Mouse (Mus musculus) CH12.LX (cell line): ENCODE measurements around the gene Tbc1d23. TPM values are rescaled to one million over a fixed set of nuclear protein-coding genes. Genes with fewer than 3 reads are reported as not detected.

Experiments used
- DNase-seq: peaks from one replicate; pipeline ENCODE4 v3.0.0-alpha.2; 2013; ENCODE audit errors: extremely low read depth
- H3K27ac ChIP-seq: 2 replicates; pipeline ENCODE4 v1.5.1; 2012; ENCODE audit warnings: low read depth, mild to moderate bottlenecking, control low read depth, moderate library complexity; ENCODE audit not compliant: insufficient read depth
- H3K27me3 ChIP-seq: replicated peaks from 2 replicates; pipeline ENCODE3; 2012; ENCODE audit warnings: inconsistent platforms
- H3K36me3 ChIP-seq, 2 experiments: replicated peaks in 1 of 2; 2 replicates each; pipeline versions ENCODE3 to v1.6.1; 2012; ENCODE audit warnings: inconsistent platforms in 1 of 2, low read length in 1 of 2, mild to moderate bottlenecking in 1 of 2, mixed read lengths in 1 of 2, moderate library complexity in 1 of 2; ENCODE audit not compliant: control insufficient read depth in 1 of 2, insufficient read depth in 1 of 2
- H3K4me1 ChIP-seq, 2 experiments: 2 replicates each; pipeline ENCODE4 v1.6.1; 2012; ENCODE audit warnings: inconsistent platforms in 1 of 2, moderate library complexity in 1 of 2; ENCODE audit not compliant: insufficient read depth in 2 of 2, control insufficient read depth in 1 of 2
- H3K4me2 ChIP-seq: 2 replicates; pipeline ENCODE4 v1.6.1; 2012; ENCODE audit warnings: low read depth, mild to moderate bottlenecking, control low read depth; ENCODE audit not compliant: poor library complexity, insufficient read depth, severe bottlenecking
- H3K4me3 ChIP-seq, 3 experiments: fragments of 150-350 bp in 1 of 3; sonication (generic) in 1 of 3; replicated peaks in 1 of 3; 2 replicates each; pipeline versions ENCODE3 to v1.5.1; 2011 to 2012; ENCODE audit warnings: low read depth in 2 of 3, low read length in 2 of 3, mild to moderate bottlenecking in 2 of 3, moderate library complexity in 2 of 3, control low read depth in 1 of 3, improper control_type of control experiment in 1 of 3, inconsistent platforms in 1 of 3, mixed read lengths in 1 of 3; ENCODE audit not compliant: poor library complexity in 1 of 3
- H3K79me2 ChIP-seq: replicated peaks from 2 replicates; pipeline ENCODE4 v1.6.1; 2012; ENCODE audit warnings: mild to moderate bottlenecking, moderate library complexity; ENCODE audit not compliant: control insufficient read depth, poor library complexity, insufficient read depth, severe bottlenecking; ENCODE audit errors: extremely low read depth
- H3K9ac ChIP-seq: 2 replicates; pipeline ENCODE4 v1.6.1; 2012; ENCODE audit warnings: low read depth, mild to moderate bottlenecking, control low read depth, moderate library complexity; ENCODE audit not compliant: insufficient read depth
- H3K9me3 ChIP-seq: replicated peaks from 2 replicates; pipeline ENCODE3; 2012; ENCODE audit warnings: low read length, inconsistent platforms, mixed read lengths
- BHLHE40 ChIP-seq: IDR thresholded peaks from 2 replicates; pipeline ENCODE4 v1.6.1; 2011; ENCODE audit warnings: mild to moderate bottlenecking, low read depth, low read length, improper control_type of control experiment
- CHD2 ChIP-seq: IDR thresholded peaks from 2 replicates; pipeline ENCODE4 v1.6.1; 2011; ENCODE audit warnings: low read length, improper control_type of control experiment
- CTCF ChIP-seq, 2 experiments: IDR thresholded peaks in 1 of 2; conservative IDR thresholded peaks in 1 of 2; 2 replicates each; pipeline ENCODE4 v1.5.1; 2011 to 2012; ENCODE audit warnings: low read depth in 2 of 2, low read length in 2 of 2, improper control_type of control experiment in 1 of 2, inconsistent platforms in 1 of 2, mild to moderate bottlenecking in 1 of 2, moderate library complexity in 1 of 2
- ELF1 ChIP-seq: IDR thresholded peaks from 2 replicates; pipeline ENCODE4 v1.6.1; 2014; ENCODE audit warnings: low read depth, mild to moderate bottlenecking, inconsistent platforms, low read length, improper control_type of control experiment
- ETS1 ChIP-seq: conservative IDR thresholded peaks from 2 replicates; pipeline ENCODE4 v1.6.1; 2012; ENCODE audit warnings: low read depth, mild to moderate bottlenecking, inconsistent platforms, low read length, improper control_type of control experiment, moderate library complexity
- HCFC1 ChIP-seq: IDR thresholded peaks from 2 replicates; pipeline ENCODE4 v1.6.1; 2012; ENCODE audit warnings: low read depth, mild to moderate bottlenecking, inconsistent platforms, low read length, improper control_type of control experiment
- JUND ChIP-seq: conservative IDR thresholded peaks from 2 replicates; pipeline ENCODE4 v1.6.1; 2011; ENCODE audit warnings: low read depth, low read length, improper control_type of control experiment
- KAT2A ChIP-seq: IDR thresholded peaks from 2 replicates; pipeline ENCODE4 v1.6.1; 2012; ENCODE audit warnings: low read length, improper control_type of control experiment, inconsistent platforms; ENCODE audit not compliant: insufficient replicate concordance
- MAFK ChIP-seq: IDR thresholded peaks from 2 replicates; pipeline ENCODE4 v1.6.1; 2011; ENCODE audit warnings: low read length, improper control_type of control experiment; ENCODE audit not compliant: insufficient replicate concordance
- MAZ ChIP-seq: IDR thresholded peaks from 2 replicates; pipeline ENCODE4 v1.6.1; 2012; ENCODE audit warnings: low read depth, mild to moderate bottlenecking, inconsistent platforms, low read length, improper control_type of control experiment, moderate library complexity
- PAX5 ChIP-seq: IDR thresholded peaks from 2 replicates; pipeline ENCODE4 v1.6.1; 2012; ENCODE audit warnings: low read length, inconsistent platforms, mixed read lengths
- POLR2AphosphoS2 ChIP-seq: IDR thresholded peaks from 2 replicates; pipeline ENCODE4 v1.6.1; 2011; ENCODE audit warnings: low read depth, low read length, improper control_type of control experiment
- SMC3 ChIP-seq: IDR thresholded peaks from 2 replicates; pipeline ENCODE4 v1.6.1; 2011; ENCODE audit warnings: low read depth, low read length, improper control_type of control experiment
- USF1 ChIP-seq: IDR thresholded peaks from 2 replicates; pipeline ENCODE4 v1.6.1; 2014; ENCODE audit warnings: low read depth, mild to moderate bottlenecking, inconsistent platforms, low read length, improper control_type of control experiment
- USF2 ChIP-seq: conservative IDR thresholded peaks from 2 replicates; pipeline ENCODE4 v1.6.1; 2011; ENCODE audit warnings: low read depth, low read length, improper control_type of control experiment
- ZMIZ1 ChIP-seq: IDR thresholded peaks from 2 replicates; pipeline ENCODE4 v1.6.1; 2012; ENCODE audit warnings: low read depth, mild to moderate bottlenecking, inconsistent platforms, low read length, improper control_type of control experiment
- ZNF384 ChIP-seq: IDR thresholded peaks from 2 replicates; pipeline ENCODE4 v1.6.1; 2012; ENCODE audit warnings: low read depth, low read length, improper control_type of control experiment, inconsistent platforms
- dilution Hi-C: fragments of 300-500 bp; cut with MboI; formaldehyde crosslinking; loops from 2 replicates; pipeline ENCODE4 v1.14.3; 2020; ENCODE audit warnings: low sequenced_read_pairs; ENCODE audit not compliant: extremely low pct_unique_long_range_greater_than_20kb, extremely low pct_ligation_motif_present
- in situ Hi-C: fragments of 300-500 bp; cut with MboI; formaldehyde crosslinking; loops from 3 replicates; pipeline ENCODE4 v1.14.3; 2019; ENCODE audit warnings: low sequenced_read_pairs, low pct_ligation_motif_present, low pct_unique_long_range_greater_than_20kb, mixed read lengths
- polyA plus RNA-seq: library from polyadenylated mRNA; unstranded; fragments of >175 nt; gene quantifications from 2 replicates; pipeline ENCODE4 v1.2.1, GENCODE M21; 2012; ENCODE audit warnings: low read depth; ENCODE audit not compliant: insufficient read length
- total RNA-seq, 2 experiments: library from RNA; depleted of rRNA; stranded (reverse); fragments of 300-350 nt in 1 of 2; fragments of >200 nt in 1 of 2; gene quantifications; 2 replicates each; pipeline ENCODE4 v1.2.3; 2012 to 2014

Tbc1d23 gene
- total and polyA plus RNA-seq, 3 experiments = 21.2 to 38.8 (median 31.5) TPM

DNA sequence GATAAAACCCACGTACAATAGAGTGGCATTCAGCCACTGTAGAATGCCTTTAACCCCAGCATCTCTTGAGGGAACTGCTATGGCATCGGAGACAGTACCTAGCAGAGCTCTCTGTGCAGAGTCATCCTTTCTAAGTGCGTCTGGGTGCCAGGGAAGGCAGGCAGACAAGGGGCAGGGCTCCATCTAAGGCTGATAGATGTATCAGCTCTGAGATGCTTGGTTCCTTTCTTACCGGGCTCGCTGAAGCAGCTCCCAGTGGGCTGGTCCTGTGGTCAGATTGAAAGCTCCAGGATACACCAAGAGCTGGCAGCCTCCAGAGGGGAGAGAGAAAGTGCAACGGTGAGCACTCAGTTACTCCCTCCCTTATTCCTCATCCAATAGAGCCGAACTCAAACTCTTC is 71.5 kb downstream of the Tbc1d23 start:
- no peaks in the 10 kb centered on the region for H3K9me3 ChIP-seq
- no peak for TF ChIP-seq KAT2A
- TF ChIP-seq SMC3 = no peak
- no peak for TF ChIP-seq USF1
- no peak for TF ChIP-seq USF2
- H3K27me3 ChIP-seq = no peaks in the 10 kb centered on the region
- no peak overlapping the region for H3K9ac ChIP-seq
- no peak overlapping the region for H3K4me2 ChIP-seq
- H3K27ac ChIP-seq = no peak overlapping the region
- no peak overlapping the region for H3K4me3 ChIP-seq
- DNase-seq = no peak
- dilution Hi-C loops (no loop called here), in situ Hi-C loops (no loop called here)
- peaks cover 55 to 95% of the 10 kb centered on the region in 2 experiments for H3K36me3 ChIP-seq
- H3K4me1 ChIP-seq = peaks cover 0 to 25% of the 10 kb centered on the region in 2 experiments; a peak in 2 of 4 replicates
- H3K79me2 ChIP-seq = no peaks in the 10 kb centered on the region

DNA sequence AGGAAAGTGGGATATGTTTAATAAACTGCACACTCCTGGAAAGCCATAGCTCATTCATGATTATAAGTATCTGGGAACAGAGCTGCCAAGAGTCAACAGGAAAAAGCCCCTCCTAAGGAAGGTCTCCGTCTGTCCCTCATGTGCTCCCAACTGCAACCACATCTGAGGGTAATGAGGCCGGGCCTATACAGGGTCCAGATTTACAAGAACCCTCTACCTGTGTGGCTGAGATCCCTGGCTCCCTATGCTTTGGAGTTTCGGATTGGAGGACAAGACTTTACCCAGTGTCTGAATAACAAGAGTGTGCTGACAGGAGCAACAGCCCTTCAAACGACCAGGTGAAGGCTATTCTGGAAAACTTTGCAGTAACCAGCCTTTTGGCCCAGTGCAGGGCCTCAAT is 73.6 kb downstream of the Tbc1d23 start:
- Histone ChIP-seq H3K27me3 (no peaks in the 10 kb centered on the region), H3K9me3 (no peaks in the 10 kb centered on the region), H3K4me1 (peaks cover 0 to 15% of the 10 kb centered on the region in 2 experiments; a peak in 2 of 4 replicates), H3K36me3 (peaks cover 64 to 95% of the 10 kb centered on the region in 2 experiments), H3K79me2 (no peaks in the 10 kb centered on the region), H3K4me2 (no peak overlapping the region), H3K9ac (no peak overlapping the region), H3K27ac (no peak overlapping the region), H3K4me3 (no peak overlapping the region)
- peak; percentile 20; the same call in 1 of the 2 replicates for TF ChIP-seq ZMIZ1
- TF ChIP-seq MAZ = no peak
- TF ChIP-seq ETS1 = no peak
- peak; percentile 79 for TF ChIP-seq POLR2AphosphoS2
- no peak for TF ChIP-seq HCFC1
- TF ChIP-seq CHD2 = peak; percentile 31; the same call in 1 of the 2 replicates
- no peak for DNase-seq
- in situ Hi-C loops (no loop called here), dilution Hi-C loops (no loop called here)

GRCm38 (mm10) chr16:57157076-57157475 is 74.2 kb downstream of the Tbc1d23 start:
- Histone ChIP-seq H3K36me3 (peaks cover 64 to 96% of the 10 kb centered on the region in 2 experiments), H3K27me3 (no peaks in the 10 kb centered on the region), H3K4me3 (no peak overlapping the region), H3K4me2 (no peak overlapping the region), H3K4me1 (peaks cover 0 to 16% of the 10 kb centered on the region in 2 experiments; a peak in 2 of 4 replicates), H3K79me2 (no peaks in the 10 kb centered on the region), H3K9ac (no peak overlapping the region), H3K9me3 (no peaks in the 10 kb centered on the region), H3K27ac (no peak overlapping the region)
- no peak for TF ChIP-seq MAFK
- no peak for TF ChIP-seq PAX5
- TF ChIP-seq CTCF (conservative IDR thresholded peaks at IDR 0.05 in 1 of 2, IDR thresholded peaks at IDR 0.05 in 1 of 2; ENCODE audit: low read depth in 2 of 2, low read length in 2 of 2) = no peak
- no peak for TF ChIP-seq MAZ
- TF ChIP-seq BHLHE40 = no peak
- no peak for TF ChIP-seq CHD2
- no peak for TF ChIP-seq ZNF384
- TF ChIP-seq ELF1 = no peak
- TF ChIP-seq JUND = no peak
- TF ChIP-seq HCFC1 = no peak
- TF ChIP-seq POLR2AphosphoS2 = no peak; the same call in 1 of the 2 replicates
- DNase-seq = no peak
- dilution Hi-C loops = no loop called here
- in situ Hi-C loops = no loop called here
